Mouse (Mus musculus) embryonic fibroblast, embryonic 13.5 days (primary cell): ENCODE results near the gene Tmem178.

ENCODE experiments used
- CTCF ChIP-seq: IDR thresholded peaks from 2 replicates; pipeline ENCODE4 v1.5.1; 2011; ENCODE audit warnings: mild to moderate bottlenecking, control low read depth, low read length, moderate library complexity, borderline replicate concordance; ENCODE audit not compliant: insufficient read depth
- POLR2A ChIP-seq: IDR thresholded peaks from 2 replicates; pipeline ENCODE4 v1.6.1; 2011; ENCODE audit warnings: low read depth, mild to moderate bottlenecking, control low read depth, low read length, moderate library complexity

DNA sequence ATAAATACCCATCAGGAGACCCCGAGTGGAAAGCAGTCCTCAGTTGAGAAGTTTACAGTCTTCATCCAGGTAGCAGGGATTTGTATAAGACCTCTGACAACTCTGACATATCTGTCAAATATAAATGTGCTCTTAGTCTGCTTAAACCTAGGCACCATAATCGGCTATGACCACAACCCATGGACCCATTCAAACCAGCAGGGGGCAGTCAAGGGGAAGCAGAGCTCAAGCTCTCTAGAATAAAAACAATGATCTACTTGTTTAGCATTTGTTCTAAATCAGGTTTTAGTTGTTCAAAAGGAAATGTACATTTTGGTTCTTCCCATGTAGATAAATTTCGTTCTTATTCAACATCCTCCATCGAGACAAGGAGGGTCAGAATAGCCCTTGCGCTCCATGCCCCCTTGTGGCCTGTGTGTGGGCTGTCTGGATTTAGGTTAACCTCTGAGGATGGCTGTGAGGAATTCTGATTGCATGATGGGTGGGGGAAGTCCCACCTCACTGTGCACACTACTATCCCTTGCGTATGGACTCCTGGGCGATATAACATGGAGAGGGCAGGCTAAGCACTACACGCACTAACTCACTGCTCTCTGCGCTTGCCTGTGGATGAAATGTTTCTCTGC is 101.2 kb downstream of the Tmem178 start:
- TF ChIP-seq POLR2A (no peak), CTCF (no peak)
